Mouse (Mus musculus): ENCODE data around the gene Aimp2.
A peak's percentile ranks its signal among the peaks of the same experiment; 100 is the strongest.

The Aimp2 gene

DNA sequence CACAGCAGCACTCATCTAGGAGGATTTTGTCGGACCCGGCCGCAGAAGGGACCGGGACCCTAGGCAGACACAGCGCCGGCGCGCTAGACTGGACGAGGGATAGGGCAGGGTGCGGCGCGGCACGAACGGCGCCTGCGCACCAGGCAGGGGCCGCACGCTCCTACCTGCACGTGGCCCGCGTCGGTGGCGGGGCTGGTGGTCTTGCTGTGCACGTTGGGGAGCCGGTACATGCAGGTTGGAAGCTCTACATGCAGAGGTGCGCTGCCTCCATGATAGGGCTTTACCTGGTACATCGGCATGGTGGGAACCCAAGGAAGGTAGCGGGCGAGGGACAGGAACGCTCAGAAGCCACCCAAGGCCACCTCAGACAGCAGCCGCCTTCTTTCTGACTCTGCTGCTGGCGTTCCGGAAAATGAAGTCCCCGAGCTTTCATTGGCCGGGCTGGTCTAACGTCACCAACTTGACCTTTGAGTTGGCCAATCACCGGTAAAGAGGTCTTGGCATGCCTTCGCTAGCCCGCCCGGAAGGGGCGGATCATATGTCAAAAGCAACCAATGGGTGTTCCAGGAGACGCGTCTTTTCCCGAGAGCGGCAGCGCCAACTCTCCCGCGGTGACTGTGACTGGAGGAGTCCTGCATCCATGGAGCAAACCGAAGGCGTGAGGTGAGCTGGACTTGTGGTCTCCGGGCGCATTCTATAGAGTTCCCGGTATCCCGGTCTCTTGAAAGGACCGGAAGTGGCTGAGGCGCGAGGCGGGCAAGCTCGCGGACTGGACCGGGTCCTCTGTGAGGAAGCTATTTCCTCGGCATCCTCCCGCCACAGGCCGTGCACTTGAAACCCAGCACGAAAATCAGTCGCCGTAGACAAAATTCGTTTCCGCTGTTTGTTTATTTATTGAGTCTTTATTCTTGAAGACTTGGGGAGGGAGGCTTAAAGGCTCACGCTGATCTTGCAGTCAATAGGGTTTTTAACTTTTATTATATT lies at the start of gene Aimp2, which contains the start of gene Pms2:
Gene Aimp2 (minus strand): TSS at position 431 of the 984 bp plus-strand sequence.
Gene Pms2 (plus strand): TSS at position 548 of the 984 bp plus-strand sequence.
- peak; percentile 98 for DNase-seq (ENCODE audit: low spot score)

DNA sequence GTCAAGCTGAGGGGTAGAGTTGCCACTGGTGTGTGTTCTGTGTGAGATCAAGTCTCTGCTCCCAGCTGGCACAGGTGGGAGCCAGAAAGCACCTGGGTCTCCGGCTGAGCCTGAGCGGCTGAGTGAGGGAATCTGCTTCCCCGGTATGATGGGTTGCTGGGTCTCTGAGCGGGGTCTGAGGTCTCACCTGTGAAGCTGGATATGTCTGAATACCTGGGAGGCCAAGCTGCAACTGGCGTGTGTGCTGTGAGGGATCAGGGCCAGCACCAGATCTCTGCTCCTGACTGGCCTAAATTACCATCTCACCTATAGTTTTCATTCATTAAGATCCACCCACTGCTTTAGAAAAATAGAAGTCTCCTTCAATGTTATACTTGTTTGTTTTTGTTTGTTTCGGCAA lies 47.5 kb upstream of the Aimp2 start:
- no peak for DNase-seq (ENCODE audit: low spot score)

DNA sequence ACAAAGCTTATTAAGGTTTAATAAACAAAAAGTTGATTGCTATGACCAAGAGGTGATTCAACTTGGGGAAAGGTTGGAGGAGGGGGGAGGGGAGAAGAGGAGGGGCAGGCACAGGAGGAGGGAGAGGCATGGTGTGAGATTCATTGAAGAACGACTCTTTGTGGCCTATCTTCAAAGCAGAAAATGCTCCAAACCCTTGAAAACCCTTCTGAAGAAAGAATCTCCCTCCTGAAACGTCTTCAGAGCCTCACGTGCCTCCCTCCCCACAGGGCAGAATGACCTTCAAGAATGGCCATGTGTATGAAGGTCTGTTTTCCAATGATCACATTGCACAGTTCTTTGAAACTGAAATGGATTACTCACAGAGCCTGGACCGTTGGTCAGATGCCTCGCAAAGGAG lies 40.4 kb upstream of the Aimp2 start:
- no peak for DNase-seq (ENCODE audit: low spot score)

DNA sequence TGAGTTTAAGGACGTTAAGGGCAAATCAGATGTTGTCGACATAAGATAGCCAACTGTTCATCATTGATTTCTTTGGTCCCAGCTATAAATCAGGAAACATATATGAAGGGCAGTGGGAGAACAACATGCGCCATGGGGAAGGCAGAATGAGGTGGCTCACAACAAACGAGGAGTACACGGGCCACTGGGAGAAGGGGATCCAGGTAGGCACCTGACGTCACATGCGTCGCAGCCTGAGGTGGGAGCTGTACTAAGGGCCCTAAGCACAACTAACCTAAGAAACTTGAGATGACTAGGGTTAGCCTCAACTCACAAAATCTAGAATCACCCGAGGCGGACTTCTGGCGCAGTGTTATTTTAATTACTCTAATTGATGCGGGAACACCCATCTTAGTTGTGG lies 38.7 kb upstream of the Aimp2 start:
- no peak for DNase-seq (ENCODE audit: low spot score)

DNA sequence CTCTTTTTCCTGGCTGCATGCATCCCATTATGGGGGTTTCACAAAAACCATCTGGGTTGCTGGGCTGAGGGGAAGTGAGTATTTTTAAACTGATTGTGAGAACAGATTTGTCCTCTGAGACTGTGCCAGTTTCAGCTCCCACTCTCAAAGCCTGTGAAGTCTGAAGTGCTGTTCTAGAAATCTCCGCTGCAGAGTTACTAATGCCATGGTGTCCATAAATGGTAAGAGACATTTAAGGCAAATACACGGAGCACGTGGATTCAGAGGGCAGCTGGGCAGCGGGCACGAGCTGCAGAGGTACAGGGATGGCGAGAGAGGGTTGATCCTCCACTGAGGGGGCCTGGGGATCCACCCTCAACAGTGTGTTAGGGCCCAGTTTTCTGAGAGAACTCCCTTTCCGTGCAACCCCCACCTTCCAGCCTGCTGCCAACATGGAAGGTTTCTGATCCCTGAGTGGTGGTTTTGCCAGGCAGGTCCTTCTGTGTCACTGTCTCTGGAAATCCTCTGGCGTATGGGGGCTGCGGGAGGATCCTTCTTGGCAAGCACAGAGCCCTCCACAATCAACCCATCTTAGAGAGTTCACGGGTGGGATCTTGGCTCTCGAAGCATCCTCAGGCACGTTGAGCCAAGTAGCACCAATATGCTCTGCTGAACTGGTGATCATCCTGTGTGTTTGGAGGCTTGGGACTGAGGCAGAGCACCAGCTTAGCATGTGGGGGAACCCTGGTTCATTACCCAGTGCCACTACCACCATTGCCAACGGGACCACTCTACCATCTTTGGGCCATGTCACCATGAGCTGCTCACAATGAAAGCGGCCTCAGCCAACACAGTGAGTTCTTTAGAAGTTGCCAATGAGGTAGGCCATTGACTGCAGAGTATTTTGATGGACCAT lies 33.8 kb upstream of the Aimp2 start:
- DNase-seq (ENCODE audit: low spot score) = peak; percentile 85

DNA sequence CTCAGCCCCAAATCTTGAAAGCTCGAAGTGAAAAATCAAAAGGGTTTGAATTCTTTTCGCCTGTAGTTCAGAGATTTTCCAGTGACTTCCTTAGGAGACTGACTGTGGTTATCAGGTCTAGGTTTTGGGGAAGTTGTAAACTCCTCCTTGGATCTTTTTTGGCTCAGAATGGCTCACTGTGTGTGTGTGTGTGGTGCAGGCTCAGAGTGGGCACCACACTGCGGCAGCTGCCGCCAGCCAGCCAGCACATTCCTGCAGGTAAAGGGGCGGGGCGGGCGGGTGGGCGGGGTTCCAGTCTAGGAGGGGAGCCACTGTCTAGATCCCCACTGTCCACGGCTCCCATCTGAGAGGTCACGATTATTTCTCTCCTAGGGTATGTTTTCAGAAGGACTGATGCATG lies 31.9 kb upstream of the Aimp2 start:
- DNase-seq (ENCODE audit: low spot score) = no peak

DNA sequence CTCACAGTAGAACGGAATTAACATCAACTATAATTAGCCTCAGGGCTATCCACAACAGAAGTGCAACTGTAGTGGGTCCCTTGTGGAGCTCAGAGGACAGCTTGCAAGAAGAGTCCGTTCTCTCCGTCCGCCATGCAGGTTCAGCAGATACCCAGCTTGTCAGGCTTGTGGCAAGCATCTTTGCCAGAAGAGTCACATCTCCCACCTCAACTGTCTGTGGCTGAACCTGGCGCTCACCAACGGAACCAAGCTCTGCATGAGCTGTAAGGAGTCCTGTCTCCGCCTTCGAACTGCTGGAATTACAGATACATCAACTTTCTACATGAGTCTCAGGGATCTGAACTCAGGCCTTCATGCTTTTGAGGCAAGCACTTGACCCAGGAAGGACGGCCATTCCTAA lies 26.5 kb upstream of the Aimp2 start:
- DNase-seq (ENCODE audit: low spot score) = no peak

DNA sequence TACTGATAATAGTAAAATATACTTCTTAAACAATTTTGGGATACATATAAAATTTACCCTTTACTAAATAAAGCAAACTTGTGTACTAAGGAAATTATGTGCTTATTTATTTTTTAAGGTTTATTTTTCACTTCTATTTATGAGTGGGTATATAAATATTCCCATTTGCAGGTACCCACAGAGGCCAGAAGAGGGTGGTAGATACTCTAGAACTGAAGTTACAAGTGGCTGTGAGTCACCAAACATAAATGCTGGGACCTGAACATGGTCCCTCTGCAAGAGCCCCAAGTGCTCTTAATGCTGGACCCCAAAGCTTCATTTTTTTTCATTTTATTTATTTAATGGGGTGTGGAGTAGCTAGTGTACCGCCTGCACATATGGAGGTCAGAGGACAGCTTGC lies 24.2 kb upstream of the Aimp2 start:
- DNase-seq (ENCODE audit: low spot score) = no peak

DNA sequence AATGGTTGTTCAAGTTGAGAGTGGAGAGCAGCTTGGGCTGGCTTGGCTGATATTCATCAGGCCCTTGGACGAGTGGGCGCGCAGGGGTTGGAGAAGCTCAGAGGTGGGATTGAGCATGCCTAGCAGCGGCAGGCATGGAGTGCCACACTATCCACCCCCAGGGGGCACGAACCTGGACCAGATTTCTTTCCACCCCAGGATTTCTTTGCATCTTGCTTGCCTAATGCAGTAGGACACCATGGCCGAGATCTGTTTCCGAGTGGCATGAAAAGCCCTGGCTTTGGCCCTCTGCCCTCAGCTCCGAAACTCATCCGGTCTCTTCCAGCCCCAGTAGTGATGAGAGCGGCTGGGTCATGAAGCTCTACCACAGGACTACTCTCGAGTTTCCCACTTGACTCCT lies 23.8 kb upstream of the Aimp2 start:
- no peak for DNase-seq (ENCODE audit: low spot score)

DNA sequence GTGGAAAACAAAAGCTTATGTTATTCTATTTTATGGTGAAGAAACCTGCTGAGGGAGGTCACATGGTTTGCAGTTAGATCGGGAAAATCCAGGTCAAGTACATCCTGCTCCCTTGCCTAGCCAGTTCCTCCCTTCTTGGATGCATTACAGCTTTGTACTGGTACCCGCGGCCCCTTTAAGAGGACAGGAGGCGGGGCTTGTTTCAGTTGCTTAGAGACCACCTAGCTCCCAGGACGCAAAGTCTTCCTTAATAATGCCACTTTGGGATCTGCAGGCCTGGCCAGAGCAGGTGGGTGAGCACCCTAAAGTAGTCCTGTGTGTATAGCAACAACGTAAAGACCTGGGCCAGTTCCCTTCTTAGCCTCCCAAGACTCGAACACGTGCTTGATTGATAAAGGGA lies 23.2 kb upstream of the Aimp2 start, which contains the start of gene Rsph10b:
Gene Rsph10b (plus strand): TSS at position 205 of the 400 bp plus-strand sequence.
- DNase-seq (ENCODE audit: low spot score) = peak; percentile 34

DNA sequence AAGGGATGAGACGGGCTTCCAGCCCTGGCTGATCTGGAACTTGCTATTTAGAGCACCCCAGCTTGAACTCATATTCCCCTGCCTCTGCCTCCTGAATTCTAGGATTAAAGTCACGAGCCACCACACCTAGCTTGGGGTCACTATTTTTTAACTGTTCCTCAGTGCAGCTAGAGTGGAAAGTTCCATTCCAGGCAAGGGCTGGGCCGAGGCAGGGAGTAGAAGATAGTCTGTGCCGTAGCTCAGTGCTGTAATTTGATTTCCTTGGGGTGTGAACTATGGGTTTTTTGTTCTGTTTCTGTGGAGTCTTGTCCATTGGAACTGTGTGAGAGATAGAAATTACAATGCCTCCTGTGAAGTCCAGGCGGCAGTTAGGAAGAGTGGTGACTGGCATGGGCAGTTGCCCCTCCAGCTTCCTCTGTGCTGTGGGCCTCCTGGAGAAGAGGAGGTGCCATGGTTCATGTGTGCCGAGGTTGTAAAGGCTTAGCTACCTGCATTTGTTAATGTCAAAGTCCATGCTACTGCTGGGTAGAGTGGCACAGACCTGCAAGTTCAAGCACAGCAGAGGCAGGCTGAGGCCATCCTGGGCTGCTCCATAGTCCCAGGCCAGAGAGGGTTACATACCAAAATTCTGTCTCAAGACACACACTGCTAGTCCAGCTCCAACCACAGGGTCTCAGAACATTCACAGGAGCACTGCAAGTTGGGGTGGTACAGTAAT lies 22.4 kb upstream of the Aimp2 start:
- no peak for DNase-seq (ENCODE audit: low spot score)

DNA sequence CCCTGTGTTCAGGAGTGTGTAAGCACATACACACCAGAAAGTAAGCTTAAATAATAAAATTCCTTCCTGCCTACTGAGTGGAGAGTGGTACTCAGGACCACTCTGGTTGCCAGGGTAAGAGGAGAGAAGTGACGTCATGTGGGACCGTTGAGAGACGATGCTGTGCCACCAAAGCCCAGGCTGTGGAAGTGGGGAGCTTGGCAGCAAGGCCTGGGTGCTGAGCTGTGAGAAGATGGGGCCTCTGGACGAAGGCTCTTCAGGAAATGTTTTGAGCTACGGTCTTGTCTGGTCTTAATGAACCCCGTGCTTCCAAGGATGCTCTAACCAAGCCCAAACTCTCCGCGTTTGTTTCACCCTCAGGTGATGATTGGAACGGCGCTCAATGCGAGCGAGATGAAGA lies 21.0 kb upstream of the Aimp2 start:
- no peak for DNase-seq (ENCODE audit: low spot score)

DNA sequence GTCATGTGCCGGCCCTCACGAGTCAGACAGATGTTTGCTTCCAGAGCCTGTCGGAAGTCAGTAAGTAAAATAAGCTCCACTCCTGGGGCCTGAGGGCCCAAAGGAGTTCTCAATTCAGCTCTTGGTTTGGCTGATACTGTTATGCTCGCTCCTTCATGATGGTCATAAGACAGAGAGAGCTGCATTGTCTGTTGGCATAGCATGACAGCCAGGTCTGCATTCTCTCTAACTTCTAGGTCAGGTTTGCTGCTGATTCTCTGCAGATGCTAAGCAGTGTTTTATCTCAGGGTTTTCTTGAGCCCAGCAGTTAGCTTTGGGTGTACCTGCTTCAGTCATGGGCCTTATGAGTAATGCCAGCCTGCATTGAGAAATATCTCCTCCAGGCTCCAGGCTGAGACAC lies 19.6 kb upstream of the Aimp2 start:
- no peak for DNase-seq (ENCODE audit: low spot score)

DNA sequence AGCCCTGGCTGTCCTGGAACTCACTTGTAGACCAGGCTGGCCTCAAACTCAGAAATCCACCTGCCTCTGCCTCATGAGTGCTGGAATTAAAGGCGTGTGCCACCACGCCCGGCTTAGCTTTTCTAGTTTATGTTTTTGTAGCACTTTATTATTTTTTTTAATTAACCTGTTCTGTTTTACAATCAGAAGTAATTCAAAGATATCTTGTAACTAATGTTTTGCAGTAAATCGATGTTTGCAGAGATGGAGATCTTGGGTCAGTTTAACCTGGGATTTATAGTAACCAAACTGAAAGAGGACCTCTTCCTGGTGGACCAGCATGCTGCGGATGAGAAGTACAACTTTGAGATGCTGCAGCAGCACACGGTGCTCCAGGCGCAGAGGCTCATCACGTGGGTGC lies 18.2 kb upstream of the Aimp2 start, which contains the start of gene Gm42421:
Gene Gm42421 (plus strand): TSS at position 301 of the 400 bp plus-strand sequence.
- DNase-seq (ENCODE audit: low spot score) = no peak

DNA sequence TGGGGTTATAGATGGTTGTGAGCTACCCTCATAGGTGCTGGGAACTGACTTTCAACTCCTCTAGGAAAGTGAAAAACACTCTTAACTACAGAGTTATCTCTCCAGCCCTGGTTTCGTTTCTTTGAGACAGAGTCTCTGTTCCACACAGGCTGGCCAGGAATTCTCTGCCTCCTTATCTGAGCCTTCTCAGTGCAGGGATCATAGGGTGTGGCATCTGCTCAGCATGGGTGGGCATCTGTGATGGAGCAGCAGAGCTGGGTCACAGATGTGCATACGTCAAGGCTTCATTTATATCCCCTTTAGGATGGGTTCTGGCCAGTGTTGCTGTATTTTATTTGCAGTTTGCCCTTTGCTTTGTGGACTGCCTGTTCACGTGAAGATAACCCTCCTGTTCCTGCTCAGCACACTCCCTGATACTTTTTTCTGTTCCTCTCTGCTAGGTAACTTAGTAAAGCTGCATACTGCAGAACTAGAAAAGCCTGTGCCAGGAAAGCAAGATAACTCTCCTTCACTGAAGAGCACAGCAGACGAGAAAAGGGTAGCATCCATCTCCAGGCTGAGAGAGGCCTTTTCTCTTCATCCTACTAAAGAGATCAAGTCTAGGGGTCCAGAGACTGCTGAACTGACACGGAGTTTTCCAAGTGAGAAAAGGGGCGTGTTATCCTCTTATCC lies 15.3 kb upstream of the Aimp2 start:
- DNase-seq (ENCODE audit: low spot score) = no peak

DNA sequence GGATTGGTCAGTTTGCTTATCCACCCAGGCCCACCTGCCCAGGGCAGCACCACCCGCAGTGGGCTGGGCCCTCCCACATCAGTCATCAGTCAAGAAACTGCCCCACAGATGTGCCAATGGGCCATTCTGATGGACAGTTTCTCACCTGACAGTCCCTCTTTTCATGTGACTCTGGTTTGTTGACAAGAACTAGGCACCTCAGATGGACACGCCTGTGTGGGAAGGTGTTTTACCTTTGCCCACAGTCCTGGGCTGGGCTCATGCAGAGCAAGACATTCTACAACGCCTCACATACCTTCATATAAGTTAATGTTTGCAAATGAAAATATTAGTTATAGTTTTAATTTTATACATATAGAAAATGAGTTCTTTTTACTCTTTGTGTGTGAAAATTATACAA lies 8.5 kb upstream of the Aimp2 start:
- DNase-seq (ENCODE audit: low spot score) = no peak

DNA sequence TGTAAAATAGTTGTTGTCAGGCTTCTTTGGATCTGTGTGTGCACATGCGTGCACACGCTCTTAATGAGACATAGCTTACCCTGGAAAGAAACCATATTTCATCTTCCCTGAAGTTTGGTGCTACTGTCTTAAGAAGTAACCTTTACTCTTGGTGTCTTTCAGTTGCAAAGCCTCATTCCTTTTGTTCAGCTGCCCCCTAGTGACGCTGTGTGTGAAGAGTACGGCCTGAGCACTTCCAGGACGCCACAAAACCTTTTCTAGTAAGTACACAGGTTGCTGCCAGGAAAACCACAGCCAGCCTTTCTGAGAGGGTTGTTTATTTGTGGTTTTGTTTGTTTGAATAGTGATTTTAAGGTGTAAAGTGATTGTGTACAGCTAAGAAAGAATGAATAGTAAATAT lies 7.8 kb upstream of the Aimp2 start:
- peak; percentile 31 for DNase-seq (ENCODE audit: low spot score)

DNA sequence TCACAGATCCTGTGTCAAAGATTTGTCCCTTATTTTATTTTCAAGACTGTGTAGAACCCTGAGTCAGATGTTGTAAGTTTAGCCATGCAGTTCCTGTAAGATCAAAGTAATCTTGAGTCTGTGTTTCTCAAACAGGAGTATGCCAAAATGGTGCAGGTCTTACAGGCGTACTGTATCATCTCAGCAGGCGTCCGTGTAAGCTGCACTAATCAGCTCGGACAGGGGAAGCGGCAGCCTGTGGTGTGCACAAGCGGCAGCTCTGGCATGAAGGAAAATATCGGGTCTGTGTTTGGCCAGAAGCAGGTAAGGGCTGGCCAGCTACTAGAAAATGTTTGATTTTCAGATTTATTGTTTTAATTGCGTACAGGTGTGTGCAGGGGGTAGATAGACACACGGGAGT lies 6.6 kb upstream of the Aimp2 start:
- DNase-seq (ENCODE audit: low spot score) = no peak

DNA sequence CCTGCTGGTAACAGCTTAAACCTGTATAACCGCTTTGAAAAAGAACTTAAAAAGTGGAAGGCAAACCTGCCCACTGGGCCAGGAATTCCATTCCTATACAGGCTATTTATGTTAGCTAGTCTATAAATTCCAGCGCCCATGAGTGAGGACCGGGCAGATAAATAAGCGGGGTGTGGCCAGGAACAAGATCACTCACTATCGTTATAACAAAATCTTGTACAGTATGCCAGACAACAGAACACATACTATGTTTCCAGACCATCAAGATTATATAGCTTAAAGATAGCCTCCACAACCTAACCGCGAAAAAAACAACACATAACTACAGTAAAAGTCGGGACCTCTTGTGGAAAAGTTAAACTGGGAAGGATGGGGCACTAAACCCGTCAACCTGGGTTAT lies 721 bp downstream of the Aimp2 start:
- DNase-seq (ENCODE audit: low spot score) = no peak

DNA sequence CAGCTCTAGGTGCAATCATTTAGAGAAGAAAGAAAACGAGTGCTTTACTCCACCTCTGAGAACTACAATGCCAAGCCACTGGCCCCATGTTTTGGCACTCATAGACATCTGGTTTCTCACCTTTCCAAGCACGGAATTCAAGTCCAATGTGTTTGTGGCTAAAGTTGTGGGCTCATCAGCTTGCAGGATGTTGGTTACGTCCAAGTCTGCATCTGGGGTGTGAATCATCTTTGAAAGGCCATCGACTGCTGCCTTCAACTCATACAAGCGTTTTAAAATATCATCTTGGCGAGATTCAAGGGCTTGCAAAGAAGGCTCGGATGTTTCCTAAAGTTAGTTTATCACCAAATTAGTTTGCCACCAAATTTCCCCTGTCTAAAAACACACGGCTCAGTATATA lies 3.2 kb downstream of the Aimp2 start:
- DNase-seq (ENCODE audit: low spot score) = no peak

DNA sequence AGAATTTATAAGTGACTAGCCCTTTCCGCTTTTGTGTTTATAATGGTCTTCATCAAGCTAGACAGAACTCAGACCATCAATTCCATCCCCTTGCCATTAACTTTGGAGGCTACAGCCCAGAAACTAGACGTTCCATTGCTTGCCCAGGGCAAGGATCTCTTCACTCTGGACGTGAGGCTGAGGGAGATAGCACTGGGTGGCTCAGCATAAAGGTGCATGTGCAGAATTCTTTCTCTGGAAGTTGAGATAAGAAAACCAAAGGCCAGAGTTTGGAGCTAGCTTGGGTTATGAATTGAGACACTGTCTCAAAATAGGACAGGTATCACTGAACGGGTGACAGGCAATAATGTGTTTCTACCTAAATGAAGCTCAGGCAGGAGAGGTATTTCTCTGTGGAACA lies 5.8 kb downstream of the Aimp2 start:
- DNase-seq (ENCODE audit: low spot score) = no peak
